Mouse (Mus musculus): ENCODE measurements around the gene Fbxw4. TPM values are rescaled to one million over a fixed set of nuclear protein-coding genes. Genes with fewer than 3 reads are reported as not detected.
"Not testable (repeated sequence)": the region's sequence is repeated elsewhere in the genome, so short reads cannot be mapped to it uniquely, and the experiment has no call there.

Gene Fbxw4
- polyA plus RNA-seq, 1 experiment = 15.5 TPM

GRCm38 (mm10) chr19:45652286-45652988 lies 7.7 kb downstream of the Fbxw4 start:
- H3K4me1 ChIP-seq (ENCODE audit: control insufficient read depth, insufficient read depth, low read length) = no peaks in the 10 kb centered on the region
- H3K4me3 ChIP-seq (ENCODE audit: low read depth, low read length) = no peak overlapping the region
- no peaks in the 10 kb centered on the region for H3K36me3 ChIP-seq (ENCODE audit: control insufficient read depth, insufficient read depth, low read length, poor library complexity, severe bottlenecking)
- no peak overlapping the region for H3K9ac ChIP-seq (ENCODE audit: low read depth, poor library complexity, severe bottlenecking)
- TF ChIP-seq POLR2A (IDR thresholded peaks at IDR 0.05; ENCODE audit: insufficient read depth, low read length) (no peak), CTCF (IDR thresholded peaks at IDR 0.05; ENCODE audit: low read depth, low read length) (no peak), EP300 (IDR thresholded peaks at IDR 0.05; ENCODE audit: insufficient read depth, low read depth, low read length) (no peak)
- no peaks in the 10 kb centered on the region for H3K9me3 ChIP-seq (replicated peaks; ENCODE audit: control insufficient read depth, insufficient read depth, low read length, poor library complexity, severe bottlenecking)
- no peaks in the 10 kb centered on the region for H3K27me3 ChIP-seq (ENCODE audit: control insufficient read depth, insufficient read depth, low read length, poor library complexity, severe bottlenecking)
- no peak overlapping the region for H3K27ac ChIP-seq (ENCODE audit: insufficient read depth, low read length)

DNA sequence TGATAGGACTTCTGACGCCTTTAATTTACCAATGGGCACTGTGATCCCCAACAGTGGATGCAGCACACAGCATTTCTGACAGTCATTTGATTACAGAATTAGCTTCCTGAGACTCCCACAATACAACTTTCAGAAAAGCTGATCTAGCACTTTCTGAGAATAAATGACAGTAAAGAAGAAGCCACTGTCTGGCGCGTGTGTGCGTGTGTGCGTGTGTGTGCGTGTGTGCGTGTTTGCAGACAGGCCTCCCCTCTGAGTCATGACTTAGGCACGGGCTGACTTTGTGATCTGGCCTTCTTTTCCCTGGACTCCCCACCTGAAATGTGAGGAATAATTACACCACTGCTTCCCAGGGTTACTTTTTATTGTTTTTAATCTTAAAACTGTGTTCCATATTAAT lies 8.6 kb downstream of the Fbxw4 start:
- H3K27ac ChIP-seq (ENCODE audit: insufficient read depth, low read length) = no peak overlapping the region
- no peak for TF ChIP-seq POLR2A (IDR thresholded peaks at IDR 0.05; ENCODE audit: insufficient read depth, low read length)
- TF ChIP-seq EP300 (IDR thresholded peaks at IDR 0.05; ENCODE audit: insufficient read depth, low read depth, low read length) = no peak
- H3K9ac ChIP-seq (ENCODE audit: low read depth, poor library complexity, severe bottlenecking) = no peak overlapping the region
- no peak overlapping the region for H3K4me3 ChIP-seq (ENCODE audit: low read depth, low read length)
- no peaks in the 10 kb centered on the region for H3K4me1 ChIP-seq (ENCODE audit: control insufficient read depth, insufficient read depth, low read length)
- H3K27me3 ChIP-seq (ENCODE audit: control insufficient read depth, insufficient read depth, low read length, poor library complexity, severe bottlenecking) = no peaks in the 10 kb centered on the region
- H3K9me3 ChIP-seq (replicated peaks; ENCODE audit: control insufficient read depth, insufficient read depth, low read length, poor library complexity, severe bottlenecking) = no peaks in the 10 kb centered on the region
- H3K36me3 ChIP-seq (ENCODE audit: control insufficient read depth, insufficient read depth, low read length, poor library complexity, severe bottlenecking) = no peaks in the 10 kb centered on the region

DNA sequence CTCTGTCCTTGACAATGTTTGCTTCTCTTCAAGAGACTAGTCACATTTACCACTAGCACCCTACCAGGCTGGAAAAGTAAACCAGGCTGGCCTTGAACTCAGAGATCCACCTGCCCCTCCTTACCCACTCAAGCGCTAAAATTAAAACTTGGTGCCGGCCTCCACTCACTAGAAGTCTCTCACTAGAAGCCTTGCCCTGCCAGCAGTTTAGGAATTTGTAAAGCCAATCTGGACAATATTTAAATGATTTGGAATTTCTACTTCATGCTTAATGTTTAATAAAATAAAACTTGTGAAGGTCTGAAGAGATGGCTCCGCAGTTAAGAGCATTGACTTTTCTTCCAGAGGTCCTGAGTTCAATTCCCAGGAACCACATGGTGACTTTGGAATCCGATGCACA lies 10.3 kb downstream of the Fbxw4 start:
- no peak overlapping the region for H3K27ac ChIP-seq (ENCODE audit: insufficient read depth, low read length)
- no peaks in the 10 kb centered on the region for H3K36me3 ChIP-seq (ENCODE audit: control insufficient read depth, insufficient read depth, low read length, poor library complexity, severe bottlenecking)
- H3K9me3 ChIP-seq (replicated peaks; ENCODE audit: control insufficient read depth, insufficient read depth, low read length, poor library complexity, severe bottlenecking) = no peaks in the 10 kb centered on the region
- TF ChIP-seq CTCF (IDR thresholded peaks at IDR 0.05; ENCODE audit: low read depth, low read length) (no peak), POLR2A (IDR thresholded peaks at IDR 0.05; ENCODE audit: insufficient read depth, low read length) (no peak), EP300 (IDR thresholded peaks at IDR 0.05; ENCODE audit: insufficient read depth, low read depth, low read length) (no peak)
- no peaks in the 10 kb centered on the region for H3K27me3 ChIP-seq (ENCODE audit: control insufficient read depth, insufficient read depth, low read length, poor library complexity, severe bottlenecking)
- no peak overlapping the region for H3K9ac ChIP-seq (ENCODE audit: low read depth, poor library complexity, severe bottlenecking)
- H3K4me3 ChIP-seq (ENCODE audit: low read depth, low read length) = no peak overlapping the region
- no peaks in the 10 kb centered on the region for H3K4me1 ChIP-seq (ENCODE audit: control insufficient read depth, insufficient read depth, low read length)

DNA sequence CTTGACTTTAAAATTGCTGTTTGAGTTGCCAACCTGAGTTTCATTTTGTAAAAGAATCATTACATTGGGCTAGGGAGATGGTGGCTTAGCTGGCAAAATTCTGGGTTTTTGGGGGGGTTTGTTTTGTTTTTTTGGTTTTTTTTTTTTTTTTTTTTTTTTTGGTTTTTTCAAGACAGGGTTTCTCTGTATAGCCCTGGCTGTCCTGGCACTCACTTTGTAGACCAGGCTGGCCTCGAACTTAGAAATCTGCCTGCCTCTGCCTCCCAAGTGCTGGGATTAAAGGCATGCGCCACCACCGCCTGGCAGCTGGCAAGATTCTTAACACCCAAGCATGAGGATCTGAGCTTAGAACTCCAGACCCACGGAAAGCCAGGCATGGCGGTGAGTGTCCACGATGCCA lies 11.6 kb downstream of the Fbxw4 start:
- H3K36me3 ChIP-seq (ENCODE audit: control insufficient read depth, insufficient read depth, low read length, poor library complexity, severe bottlenecking); H3K27ac ChIP-seq (ENCODE audit: insufficient read depth, low read length); H3K27me3 ChIP-seq (ENCODE audit: control insufficient read depth, insufficient read depth, low read length, poor library complexity, severe bottlenecking); H3K4me1 ChIP-seq (ENCODE audit: control insufficient read depth, insufficient read depth, low read length); H3K4me3 ChIP-seq (ENCODE audit: low read depth, low read length); H3K9me3 ChIP-seq (replicated peaks; ENCODE audit: control insufficient read depth, insufficient read depth, low read length, poor library complexity, severe bottlenecking); H3K9ac ChIP-seq (ENCODE audit: low read depth, poor library complexity, severe bottlenecking): not testable (repeated sequence)

- H3K9me3 ChIP-seq (replicated peaks; ENCODE audit: control insufficient read depth, insufficient read depth, low read length, poor library complexity, severe bottlenecking) = no peaks in the 10 kb centered on the region
- H3K36me3 ChIP-seq (ENCODE audit: control insufficient read depth, insufficient read depth, low read length, poor library complexity, severe bottlenecking) = no peaks in the 10 kb centered on the region
- no peaks in the 10 kb centered on the region for H3K4me1 ChIP-seq (ENCODE audit: control insufficient read depth, insufficient read depth, low read length)
- no peak overlapping the region for H3K27ac ChIP-seq (ENCODE audit: insufficient read depth, low read length)
- no peaks in the 10 kb centered on the region for H3K27me3 ChIP-seq (ENCODE audit: control insufficient read depth, insufficient read depth, low read length, poor library complexity, severe bottlenecking)
- H3K9ac ChIP-seq (ENCODE audit: low read depth, poor library complexity, severe bottlenecking) = no peak overlapping the region
- TF ChIP-seq EP300 (IDR thresholded peaks at IDR 0.05; ENCODE audit: insufficient read depth, low read depth, low read length) (no peak), CTCF (IDR thresholded peaks at IDR 0.05; ENCODE audit: low read depth, low read length) (no peak), POLR2A (IDR thresholded peaks at IDR 0.05; ENCODE audit: insufficient read depth, low read length) (no peak)
- H3K4me3 ChIP-seq (ENCODE audit: low read depth, low read length) = no peak overlapping the region
Measured at GRCm38 (mm10) chr19:45646866-45647265, 13.2 kb downstream of the Fbxw4 start.

- no peaks in the 10 kb centered on the region for H3K9me3 ChIP-seq (replicated peaks; ENCODE audit: control insufficient read depth, insufficient read depth, low read length, poor library complexity, severe bottlenecking)
- H3K4me1 ChIP-seq (ENCODE audit: control insufficient read depth, insufficient read depth, low read length) = no peaks in the 10 kb centered on the region
- no peak overlapping the region for H3K9ac ChIP-seq (ENCODE audit: low read depth, poor library complexity, severe bottlenecking)
- TF ChIP-seq EP300 (IDR thresholded peaks at IDR 0.05; ENCODE audit: insufficient read depth, low read depth, low read length) = no peak
- TF ChIP-seq POLR2A (IDR thresholded peaks at IDR 0.05; ENCODE audit: insufficient read depth, low read length) = no peak
- TF ChIP-seq CTCF (IDR thresholded peaks at IDR 0.05; ENCODE audit: low read depth, low read length) = no peak
- no peak overlapping the region for H3K4me3 ChIP-seq (ENCODE audit: low read depth, low read length)
- H3K36me3 ChIP-seq (ENCODE audit: control insufficient read depth, insufficient read depth, low read length, poor library complexity, severe bottlenecking) = no peaks in the 10 kb centered on the region
- no peak overlapping the region for H3K27ac ChIP-seq (ENCODE audit: insufficient read depth, low read length)
- H3K27me3 ChIP-seq (ENCODE audit: control insufficient read depth, insufficient read depth, low read length, poor library complexity, severe bottlenecking) = no peaks in the 10 kb centered on the region
Measured at GRCm38 (mm10) chr19:45640691-45641090, 19.4 kb downstream of the Fbxw4 start.
